Mouse (Mus musculus) midbrain, embryonic 16.5 days (tissue): Measurements from ENCODE around the gene Pla2r1. TPM values are rescaled to one million over a fixed set of nuclear protein-coding genes. Genes with fewer than 3 reads are reported as not detected.

Experiments used
- ATAC-seq: fragments of 200-750 bp; cut with Nextera tagmentation; 2 replicates; pipeline ENCODE4 v1.8.0; 2017; ENCODE audit warnings: moderate TSS enrichment
- H3K27ac ChIP-seq: fragments of 300-500 bp; sonication (generic); 2 replicates; pipeline ENCODE4 v1.5.1; 2014; ENCODE audit warnings: mild to moderate bottlenecking, low read length, mixed read lengths
- H3K27me3 ChIP-seq: fragments of 300-500 bp; sonication (generic); 2 replicates; pipeline ENCODE4 v1.6.1; 2014; ENCODE audit warnings: low read depth, low read length, mixed read lengths; ENCODE audit not compliant: control insufficient read depth, insufficient read depth
- H3K36me3 ChIP-seq: fragments of 300-500 bp; sonication (generic); 2 replicates; pipeline ENCODE4 v1.6.1; 2014; ENCODE audit warnings: mild to moderate bottlenecking, low read length, moderate library complexity, mixed read lengths; ENCODE audit not compliant: control insufficient read depth, insufficient read depth
- H3K4me1 ChIP-seq: fragments of 300-500 bp; sonication (generic); 2 replicates; pipeline ENCODE4 v1.6.1; 2014; ENCODE audit warnings: mild to moderate bottlenecking, low read length, mixed read lengths; ENCODE audit not compliant: control insufficient read depth, insufficient read depth
- H3K4me2 ChIP-seq: fragments of 300-500 bp; sonication (generic); 2 replicates; pipeline ENCODE4 v1.6.1; 2014; ENCODE audit warnings: mild to moderate bottlenecking, low read length, mixed read lengths
- H3K4me3 ChIP-seq: fragments of 300-500 bp; sonication (generic); 2 replicates; pipeline ENCODE4 v1.5.1; 2014; ENCODE audit warnings: low read depth, mild to moderate bottlenecking, low read length, moderate library complexity, mixed read lengths
- H3K9ac ChIP-seq: fragments of 300-500 bp; sonication (generic); 2 replicates; pipeline ENCODE4 v1.6.1; 2014; ENCODE audit warnings: low read depth, low read length, mixed read lengths
- H3K9me3 ChIP-seq: fragments of 300-500 bp; sonication (generic); replicated peaks from 2 replicates; pipeline ENCODE4 v1.6.1; 2014; ENCODE audit warnings: mild to moderate bottlenecking, low read length, mixed read lengths; ENCODE audit not compliant: control insufficient read depth, poor library complexity, severe bottlenecking
- WGBS: fragments of 180-500 bp; shearing (Covaris S2); extraction: QIAGEN DNeasy Blood & Tissue Kit; methylation state at CpG from one replicate; pipeline ENCODE4 v1.1.7; 2014; 5-methylcytosine and 5-hydroxymethylcytosine counted together
- polyA plus RNA-seq: library from polyadenylated mRNA; unstranded; fragments of >200 nt; fragmentation: Nextera tagmentation; extraction: Ambion mirVana; gene quantifications from 2 replicates; pipeline ENCODE4 v1.2.1, GENCODE M21; 2015

The Pla2r1 gene
- polyA plus RNA-seq: 0.32 and 0.50 TPM in 2 replicates

GRCm38 (mm10) chr2:60552902-60553682 lies at the start of gene Pla2r1:
Pla2r1 (minus strand) TSS chr2:60553308.
- peak; percentile 56 for ATAC-seq
- H3K4me1 ChIP-seq: peaks cover 9% of the 10 kb centered on the region
- H3K4me2 ChIP-seq: peak within 1 kb of the TSS; percentile 60
- no peaks in the 10 kb centered on the region for H3K36me3 ChIP-seq
- no peak within 1 kb of the TSS for H3K27ac ChIP-seq
- H3K27me3 ChIP-seq: peaks cover 2% of the 10 kb centered on the region; the same call in 1 of the 2 replicates
- 2% methylated on average over 33 of the region's 33 CpGs for WGBS
- peak within 1 kb of the TSS; percentile 3; the same call in 1 of the 2 replicates for H3K9ac ChIP-seq
- no peaks in the 10 kb centered on the region for H3K9me3 ChIP-seq
- H3K4me3 ChIP-seq: peak within 1 kb of the TSS; percentile 28

DNA sequence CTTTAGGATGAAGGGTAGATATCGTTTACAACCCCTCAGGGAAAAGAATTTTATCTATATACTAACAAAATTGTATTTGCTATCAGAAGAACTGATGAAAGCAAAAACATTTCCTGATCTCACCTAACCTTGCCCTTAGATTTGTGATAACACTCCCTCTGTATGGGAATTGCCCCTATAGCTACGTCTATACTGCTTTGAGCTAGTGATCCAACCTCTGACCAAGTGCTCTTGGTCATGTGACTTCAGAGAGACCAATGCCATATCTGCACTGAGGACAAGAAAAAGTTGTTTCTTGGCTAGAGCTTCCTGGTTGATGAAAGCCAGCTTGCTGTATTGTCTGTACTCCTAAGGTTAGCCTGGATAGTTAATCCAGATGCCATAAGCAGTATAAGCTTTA lies 48.2 kb upstream of the Pla2r1 start:
- Histone ChIP-seq H3K27me3 (no peaks in the 10 kb centered on the region), H3K4me3 (no peak overlapping the region), H3K9ac (no peak overlapping the region), H3K4me1 (no peaks in the 10 kb centered on the region), H3K36me3 (no peaks in the 10 kb centered on the region), H3K27ac (no peak overlapping the region), H3K4me2 (no peak overlapping the region), H3K9me3 (no peaks in the 10 kb centered on the region)
- WGBS: 91% methylated on average over 2 of the region's 2 CpGs
- ATAC-seq: no peak

DNA sequence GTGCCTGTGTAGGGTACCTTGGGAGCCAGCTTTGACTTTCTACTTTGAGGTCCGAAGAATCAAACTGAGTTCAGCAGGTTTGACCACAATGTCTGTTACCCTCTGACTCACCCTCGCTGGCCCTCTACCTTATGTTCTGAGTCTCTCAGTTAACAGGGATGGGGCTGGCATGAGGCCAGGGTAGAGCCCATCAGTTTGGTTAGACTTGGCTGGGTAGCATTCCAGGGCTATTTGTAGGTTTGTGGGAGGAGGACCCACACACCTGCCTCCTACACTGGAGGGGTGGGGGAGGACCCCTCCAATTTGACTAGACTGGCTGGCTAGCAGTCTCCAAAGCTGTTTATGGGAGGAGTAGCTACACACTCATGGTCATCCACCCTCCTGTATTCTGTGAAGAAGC lies 47.8 kb upstream of the Pla2r1 start:
- Histone ChIP-seq H3K9me3 (no peaks in the 10 kb centered on the region), H3K4me2 (no peak overlapping the region), H3K4me1 (no peaks in the 10 kb centered on the region), H3K36me3 (no peaks in the 10 kb centered on the region), H3K27me3 (no peaks in the 10 kb centered on the region), H3K4me3 (no peak overlapping the region), H3K27ac (no peak overlapping the region), H3K9ac (no peak overlapping the region)
- no peak for ATAC-seq
- 96% methylated on average over 2 of the region's 2 CpGs for WGBS

GRCm38 (mm10) chr2:60583416-60583815 lies 30.3 kb upstream of the Pla2r1 start:
- no peaks in the 10 kb centered on the region for H3K27me3 ChIP-seq
- no peak overlapping the region for H3K27ac ChIP-seq
- no peaks in the 10 kb centered on the region for H3K4me1 ChIP-seq
- no peak overlapping the region for H3K4me2 ChIP-seq
- H3K9me3 ChIP-seq: 0 out of 2 replicates have a peak, but pooled peaks cover 3% of the 10 kb centered on the region
- H3K4me3 ChIP-seq: no peak overlapping the region
- no peak overlapping the region for H3K9ac ChIP-seq
- ATAC-seq: no peak
- 91% methylated on average over 4 of the region's 4 CpGs for WGBS
- no peaks in the 10 kb centered on the region for H3K36me3 ChIP-seq

- Histone ChIP-seq H3K9ac (no peak overlapping the region), H3K9me3 (no peaks in the 10 kb centered on the region), H3K4me2 (no peak overlapping the region), H3K4me3 (no peak overlapping the region), H3K4me1 (peaks cover 9% of the 10 kb centered on the region), H3K27ac (no peak overlapping the region), H3K36me3 (no peaks in the 10 kb centered on the region), H3K27me3 (peaks cover 2% of the 10 kb centered on the region; the same call in 1 of the 2 replicates)
- ATAC-seq: no peak
- 73% methylated on average over 4 of the region's 4 CpGs for WGBS
Measured at GRCm38 (mm10) chr2:60554561-60554960, 1.5 kb upstream of the Pla2r1 start.

- Histone ChIP-seq H3K4me1 (peaks cover 9% of the 10 kb centered on the region), H3K27me3 (peaks cover 2% of the 10 kb centered on the region; the same call in 1 of the 2 replicates), H3K4me3 (peak overlapping the region; percentile 28; the same call in 1 of the 2 replicates), H3K36me3 (no peaks in the 10 kb centered on the region), H3K9ac (peak overlapping the region; percentile 3; the same call in 1 of the 2 replicates), H3K27ac (no peak overlapping the region), H3K4me2 (peak overlapping the region; percentile 60), H3K9me3 (no peaks in the 10 kb centered on the region)
- ATAC-seq: no peak
- 21% methylated on average over 21 of the region's 21 CpGs for WGBS
Measured at GRCm38 (mm10) chr2:60552177-60552901, 769 bp downstream of the Pla2r1 start.

DNA sequence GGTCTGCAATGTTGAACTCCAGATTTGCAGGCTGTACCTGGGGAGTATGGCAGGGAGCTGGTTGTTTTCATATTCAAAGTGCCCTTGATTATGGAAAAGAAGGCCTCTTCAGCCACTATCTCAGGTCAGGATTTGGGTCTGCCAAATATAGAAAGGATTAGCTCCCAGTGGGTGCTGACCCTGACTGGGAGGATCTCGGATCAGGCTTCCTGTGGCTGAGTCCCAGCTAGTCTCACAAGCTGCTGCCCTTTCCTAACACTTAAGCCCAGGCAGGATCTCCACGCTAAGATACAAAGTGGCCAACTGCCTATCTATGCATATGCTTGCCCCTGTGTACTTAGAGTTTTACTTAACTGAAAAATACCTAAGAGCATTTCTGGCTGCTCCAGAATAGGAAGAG lies 1.4 kb downstream of the Pla2r1 start:
- no peak overlapping the region for H3K4me3 ChIP-seq
- H3K4me1 ChIP-seq: peaks cover 9% of the 10 kb centered on the region
- 28% methylated on average over 2 of the region's 2 CpGs for WGBS
- no peak overlapping the region for H3K4me2 ChIP-seq
- no peaks in the 10 kb centered on the region for H3K36me3 ChIP-seq
- H3K9me3 ChIP-seq: no peaks in the 10 kb centered on the region
- ATAC-seq: no peak
- H3K9ac ChIP-seq: no peak overlapping the region
- peaks cover 2% of the 10 kb centered on the region; the same call in 1 of the 2 replicates for H3K27me3 ChIP-seq
- H3K27ac ChIP-seq: no peak overlapping the region

DNA sequence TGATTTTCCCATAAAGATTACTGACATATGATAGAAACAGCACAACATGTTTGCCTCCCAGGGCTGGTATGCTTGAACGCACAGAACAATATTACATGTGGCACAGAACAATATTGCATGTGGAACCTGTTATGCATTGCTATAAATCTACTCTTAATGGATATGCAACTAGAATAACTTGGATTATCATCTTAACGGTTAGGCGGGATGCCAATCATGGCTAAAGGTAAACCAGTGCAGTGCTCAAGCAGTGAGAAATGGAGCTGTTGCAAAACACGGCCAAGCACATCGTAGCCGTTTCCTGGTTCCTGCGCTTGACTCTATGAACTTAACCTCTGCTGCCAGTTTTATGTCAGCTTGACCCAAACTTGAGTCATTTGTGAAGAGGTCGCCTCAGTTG lies 2.6 kb downstream of the Pla2r1 start:
- H3K4me3 ChIP-seq: no peak overlapping the region
- 95% methylated on average over 8 of the region's 8 CpGs for WGBS
- no peak overlapping the region for H3K27ac ChIP-seq
- H3K9ac ChIP-seq: no peak overlapping the region
- ATAC-seq: no peak
- H3K9me3 ChIP-seq: no peaks in the 10 kb centered on the region
- H3K4me1 ChIP-seq: peaks cover 9% of the 10 kb centered on the region
- no peak overlapping the region for H3K4me2 ChIP-seq
- H3K27me3 ChIP-seq: peaks cover 2% of the 10 kb centered on the region; the same call in 1 of the 2 replicates
- H3K36me3 ChIP-seq: no peaks in the 10 kb centered on the region

- no peak overlapping the region for H3K4me3 ChIP-seq
- no peak for ATAC-seq
- H3K27ac ChIP-seq: no peak overlapping the region
- H3K9ac ChIP-seq: no peak overlapping the region
- WGBS: 94% methylated on average over 2 of the region's 2 CpGs
- no peak overlapping the region for H3K4me2 ChIP-seq
- no peaks in the 10 kb centered on the region for H3K9me3 ChIP-seq
- H3K36me3 ChIP-seq: no peaks in the 10 kb centered on the region
- H3K27me3 ChIP-seq: peaks cover 2% of the 10 kb centered on the region; the same call in 1 of the 2 replicates
- H3K4me1 ChIP-seq: peaks cover 9% of the 10 kb centered on the region
Measured at GRCm38 (mm10) chr2:60549851-60550250, 3.3 kb downstream of the Pla2r1 start.
